Mouse (Mus musculus) forebrain, embryonic 13.5 days (tissue): ENCODE data around the gene Mutyh. TPM values are rescaled to one million over a fixed set of nuclear protein-coding genes. Genes with fewer than 3 reads are reported as not detected.

Experiments used
- polyA plus RNA-seq: library from polyadenylated mRNA; unstranded; fragments of >200 nt; fragmentation: Nextera tagmentation; extraction: Ambion mirVana; gene quantifications from 2 replicates; pipeline ENCODE4 v1.2.1, GENCODE M21; 2015

Gene Mutyh
- polyA plus RNA-seq, 1 experiment from 2014 or later, result 16.6 TPM

Other genes starting within 250 kb of the Mutyh start
- gene Ccdc17, start 211.1 kb upstream of the Mutyh start, polyA plus RNA-seq, result 2.9 and 4.5 TPM in 2 replicates
- gene Nasp, start 179.8 kb upstream of the Mutyh start, polyA plus RNA-seq, result 201 and 217 TPM in 2 replicates
- gene Akr1a1, start 156.0 kb upstream of the Mutyh start, polyA plus RNA-seq, result 657 and 694 TPM in 2 replicates
- 809 and 818 TPM in 2 replicates for gene Prdx1, start 122.2 kb upstream of the Mutyh start, polyA plus RNA-seq
- 31.4 and 34.2 TPM in 2 replicates for gene Mmachc, start 99.3 kb upstream of the Mutyh start, polyA plus RNA-seq
- gene Ccdc163, start 99.2 kb upstream of the Mutyh start, polyA plus RNA-seq, result 26.1 and 27.0 TPM in 2 replicates
- 5.3 and 5.8 TPM in 2 replicates for gene Tesk2, start 86.8 kb upstream of the Mutyh start, polyA plus RNA-seq
- 31.7 and 32.6 TPM in 2 replicates for gene Toe1, start 83 bp upstream of the Mutyh start, polyA plus RNA-seq
- gene Hpdl, start 14.0 kb downstream of the Mutyh start, polyA plus RNA-seq, result 0.85 and 0.94 TPM in 2 replicates
- gene Zswim5, start 69.7 kb downstream of the Mutyh start, polyA plus RNA-seq, result 12.8 TPM in 2 replicates
- 81.6 and 88.2 TPM in 2 replicates for gene Urod, start 186.7 kb downstream of the Mutyh start, polyA plus RNA-seq
- gene Hectd3, start 187.6 kb downstream of the Mutyh start, polyA plus RNA-seq, result 17.4 and 17.9 TPM in 2 replicates
- 42.5 and 45.7 TPM in 2 replicates for gene Eif2b3, start 211.7 kb downstream of the Mutyh start, polyA plus RNA-seq